Mouse (Mus musculus): ENCODE data around the gene Rbfox3. TPM values are rescaled to one million over a fixed set of nuclear protein-coding genes. Genes with fewer than 3 reads are reported as not detected.

Gene Rbfox3
- 1.6 and 1.8 TPM in 2 replicates for polyA plus RNA-seq (2015; fragmentation: Nextera tagmentation; extraction: Ambion mirVana)

- Histone ChIP-seq H3K36me3 (no peaks in the 10 kb centered on the region), H3K4me2 (no peak within 1 kb of the TSS), H3K4me3 (replicated peaks) (no peak within 1 kb of the TSS), H3K4me1 (peaks cover 9% of the 10 kb centered on the region), H3K9ac (no peak within 1 kb of the TSS), H3K9me3 (no peaks in the 10 kb centered on the region), H3K27me3 (replicated peaks) (peaks cover 61% of the 10 kb centered on the region), H3K27ac (no peak within 1 kb of the TSS)
- no peak for ATAC-seq (ENCODE audit: insufficient read depth, low FRiP score, low read depth)
- WGBS, result 48% methylated on average over 4 of the region's 4 CpGs
Measured at GRCm38 (mm10) chr11:118911307-118912070, at the start of gene Rbfox3. TSS of gene Rbfox3 (minus strand) at chr11:118911597.

GRCm38 (mm10) chr11:118960649-118961048 lies 49.3 kb upstream of the Rbfox3 start:
- Histone ChIP-seq H3K9ac (no peak overlapping the region), H3K27ac (no peak overlapping the region), H3K27me3 (replicated peaks) (no peaks in the 10 kb centered on the region), H3K36me3 (no peaks in the 10 kb centered on the region), H3K4me1 (no peaks in the 10 kb centered on the region; the same call in 1 of the 2 replicates), H3K9me3 (no peaks in the 10 kb centered on the region), H3K4me3 (replicated peaks) (no peak overlapping the region), H3K4me2 (no peak overlapping the region)
- no peak for ATAC-seq (ENCODE audit: insufficient read depth, low FRiP score, low read depth)
- 60% methylated on average over 3 of the region's 3 CpGs for WGBS

GRCm38 (mm10) chr11:118957070-118957471 lies 45.7 kb upstream of the Rbfox3 start:
- no peaks in the 10 kb centered on the region for H3K9me3 ChIP-seq
- WGBS, result 48% methylated on average over 14 of the region's 14 CpGs
- H3K36me3 ChIP-seq, result no peaks in the 10 kb centered on the region
- H3K4me2 ChIP-seq, result no peak overlapping the region
- ATAC-seq (ENCODE audit: insufficient read depth, low FRiP score, low read depth), result no peak
- H3K4me3 ChIP-seq (replicated peaks), result no peak overlapping the region
- no peak overlapping the region for H3K9ac ChIP-seq
- H3K27me3 ChIP-seq (replicated peaks), result no peaks in the 10 kb centered on the region
- H3K4me1 ChIP-seq, result no peaks in the 10 kb centered on the region; the same call in 1 of the 2 replicates
- H3K27ac ChIP-seq, result no peak overlapping the region

GRCm38 (mm10) chr11:118955016-118955415 lies 43.6 kb upstream of the Rbfox3 start:
- no peaks in the 10 kb centered on the region for H3K9me3 ChIP-seq
- H3K4me2 ChIP-seq, result no peak overlapping the region
- H3K27ac ChIP-seq, result no peak overlapping the region
- no peaks in the 10 kb centered on the region; the same call in 1 of the 2 replicates for H3K4me1 ChIP-seq
- H3K36me3 ChIP-seq, result no peaks in the 10 kb centered on the region
- no peak for ATAC-seq (ENCODE audit: insufficient read depth, low FRiP score, low read depth)
- H3K4me3 ChIP-seq (replicated peaks), result no peak overlapping the region
- WGBS, result 53% methylated on average over 6 of the region's 6 CpGs
- H3K27me3 ChIP-seq (replicated peaks), result no peaks in the 10 kb centered on the region
- no peak overlapping the region for H3K9ac ChIP-seq

- H3K4me3 ChIP-seq (replicated peaks), result no peak overlapping the region
- WGBS, result 83% methylated on average over 8 of the region's 8 CpGs
- ATAC-seq (ENCODE audit: insufficient read depth, low FRiP score, low read depth), result no peak
- no peaks in the 10 kb centered on the region for H3K27me3 ChIP-seq (replicated peaks)
- H3K27ac ChIP-seq, result no peak overlapping the region
- no peak overlapping the region for H3K9ac ChIP-seq
- no peaks in the 10 kb centered on the region for H3K4me1 ChIP-seq
- H3K4me2 ChIP-seq, result no peak overlapping the region
- H3K36me3 ChIP-seq, result no peaks in the 10 kb centered on the region
- H3K9me3 ChIP-seq, result no peaks in the 10 kb centered on the region
Measured at GRCm38 (mm10) chr11:118945868-118946267, 34.5 kb upstream of the Rbfox3 start.

- no peak for ATAC-seq (ENCODE audit: insufficient read depth, low FRiP score, low read depth)
- H3K27me3 ChIP-seq (replicated peaks), result peaks cover 8% of the 10 kb centered on the region; the same call in 1 of the 2 replicates
- H3K9ac ChIP-seq, result no peak overlapping the region
- WGBS, result 48% methylated on average over 5 of the region's 5 CpGs
- H3K4me2 ChIP-seq, result no peak overlapping the region
- H3K9me3 ChIP-seq, result no peaks in the 10 kb centered on the region
- H3K4me1 ChIP-seq, result no peaks in the 10 kb centered on the region
- H3K27ac ChIP-seq, result no peak overlapping the region
- no peaks in the 10 kb centered on the region for H3K36me3 ChIP-seq
- H3K4me3 ChIP-seq (replicated peaks), result no peak overlapping the region
Measured at GRCm38 (mm10) chr11:118941268-118941667, 29.9 kb upstream of the Rbfox3 start.

- no peak for ATAC-seq (ENCODE audit: insufficient read depth, low FRiP score, low read depth)
Measured at GRCm38 (mm10) chr11:118940539-118940938, 29.1 kb upstream of the Rbfox3 start.

GRCm38 (mm10) chr11:118939731-118940130 lies 28.3 kb upstream of the Rbfox3 start:
- no peaks in the 10 kb centered on the region for H3K9me3 ChIP-seq
- no peaks in the 10 kb centered on the region for H3K36me3 ChIP-seq
- H3K9ac ChIP-seq, result no peak overlapping the region
- H3K4me2 ChIP-seq, result no peak overlapping the region
- H3K27me3 ChIP-seq (replicated peaks), result peaks cover 8% of the 10 kb centered on the region; the same call in 1 of the 2 replicates
- H3K4me3 ChIP-seq (replicated peaks), result no peak overlapping the region
- no peak for ATAC-seq (ENCODE audit: insufficient read depth, low FRiP score, low read depth)
- H3K4me1 ChIP-seq, result no peaks in the 10 kb centered on the region
- no peak overlapping the region for H3K27ac ChIP-seq
- WGBS, result 73% methylated on average over 4 of the region's 4 CpGs

More at GRCm38 (mm10) chr11:118940539-118940938, 29.1 kb upstream of the Rbfox3 start:
- no peak overlapping the region for H3K9ac ChIP-seq
- H3K27ac ChIP-seq, result no peak overlapping the region
- no peak overlapping the region for H3K4me2 ChIP-seq
- H3K36me3 ChIP-seq, result no peaks in the 10 kb centered on the region
- no peaks in the 10 kb centered on the region for H3K4me1 ChIP-seq
- H3K9me3 ChIP-seq, result no peaks in the 10 kb centered on the region
- WGBS, result 69% methylated on average over 11 of the region's 11 CpGs
- H3K27me3 ChIP-seq (replicated peaks), result peaks cover 8% of the 10 kb centered on the region; the same call in 1 of the 2 replicates
- H3K4me3 ChIP-seq (replicated peaks), result no peak overlapping the region

- H3K9me3 ChIP-seq, result no peaks in the 10 kb centered on the region
- no peaks in the 10 kb centered on the region for H3K36me3 ChIP-seq
- no peaks in the 10 kb centered on the region for H3K4me1 ChIP-seq
- no peak overlapping the region for H3K4me3 ChIP-seq (replicated peaks)
- H3K4me2 ChIP-seq, result no peak overlapping the region
- 7% methylated on average over 1 of the region's 1 CpGs for WGBS
- H3K9ac ChIP-seq, result no peak overlapping the region
- H3K27ac ChIP-seq, result no peak overlapping the region
- H3K27me3 ChIP-seq (replicated peaks), result peaks cover 3% of the 10 kb centered on the region; the same call in 1 of the 2 replicates
- ATAC-seq (ENCODE audit: insufficient read depth, low FRiP score, low read depth), result no peak
Measured at GRCm38 (mm10) chr11:118934925-118935324, 23.5 kb upstream of the Rbfox3 start.

GRCm38 (mm10) chr11:118927081-118927480 lies 15.7 kb upstream of the Rbfox3 start:
- no peak overlapping the region for H3K9ac ChIP-seq
- no peak overlapping the region for H3K4me3 ChIP-seq (replicated peaks)
- 7% methylated on average over 5 of the region's 5 CpGs for WGBS
- H3K27me3 ChIP-seq (replicated peaks), result no peaks in the 10 kb centered on the region; the same call in 1 of the 2 replicates
- no peak for ATAC-seq (ENCODE audit: insufficient read depth, low FRiP score, low read depth)
- no peaks in the 10 kb centered on the region for H3K9me3 ChIP-seq
- no peaks in the 10 kb centered on the region for H3K4me1 ChIP-seq
- no peak overlapping the region for H3K4me2 ChIP-seq
- H3K27ac ChIP-seq, result no peak overlapping the region
- H3K36me3 ChIP-seq, result no peaks in the 10 kb centered on the region

GRCm38 (mm10) chr11:118921852-118922251 lies 10.5 kb upstream of the Rbfox3 start:
- H3K27me3 ChIP-seq (replicated peaks), result peaks cover 4% of the 10 kb centered on the region; the same call in 1 of the 2 replicates
- H3K4me3 ChIP-seq (replicated peaks), result no peak overlapping the region
- no peak overlapping the region for H3K27ac ChIP-seq
- no peaks in the 10 kb centered on the region for H3K36me3 ChIP-seq
- no peak overlapping the region for H3K9ac ChIP-seq
- no peak overlapping the region for H3K4me2 ChIP-seq
- ATAC-seq (ENCODE audit: insufficient read depth, low FRiP score, low read depth), result no peak
- H3K9me3 ChIP-seq, result no peaks in the 10 kb centered on the region
- WGBS, result 78% methylated on average over 6 of the region's 6 CpGs
- H3K4me1 ChIP-seq, result no peaks in the 10 kb centered on the region

- 28% methylated on average over 15 of the region's 15 CpGs for WGBS
- H3K9me3 ChIP-seq, result no peaks in the 10 kb centered on the region
Measured at GRCm38 (mm10) chr11:118916423-118917030, 5.1 kb upstream of the Rbfox3 start.

More at GRCm38 (mm10) chr11:118916423-118917030, 5.1 kb upstream of the Rbfox3 start:
- no peak overlapping the region for H3K27ac ChIP-seq
- no peak overlapping the region for H3K9ac ChIP-seq
- H3K4me2 ChIP-seq, result 0 out of 2 replicates have a peak overlapping the region, but pooled peaks have one; percentile 10
- no peaks in the 10 kb centered on the region for H3K4me1 ChIP-seq
- H3K4me3 ChIP-seq (replicated peaks), result no peak overlapping the region
- no peak for ATAC-seq (ENCODE audit: insufficient read depth, low FRiP score, low read depth)
- peaks cover 15% of the 10 kb centered on the region; the same call in 1 of the 2 replicates for H3K27me3 ChIP-seq (replicated peaks)
- no peaks in the 10 kb centered on the region for H3K36me3 ChIP-seq

All from stomach, embryonic 15.5 days (tissue).